Mouse (Mus musculus) thymus, adult 2 months (tissue): ENCODE results near the gene Defb11.
"Not testable (repeated sequence)": the region's sequence is repeated elsewhere in the genome, so short reads cannot be mapped to it uniquely, and the experiment has no call there.

ENCODE experiments used
- CTCF ChIP-seq: fragments of 200-500 bp; IDR thresholded peaks from 2 replicates; pipeline ENCODE4 v1.5.1; 2012; ENCODE audit warnings: mild to moderate bottlenecking, control low read depth, low read length, moderate library complexity, borderline replicate concordance; ENCODE audit not compliant: control insufficient read depth, poor library complexity, insufficient read depth; ENCODE audit errors: extremely low read depth
- POLR2A ChIP-seq: fragments of 200-500 bp; IDR thresholded peaks from 2 replicates; pipeline ENCODE4 v1.6.1; 2012; ENCODE audit warnings: mild to moderate bottlenecking, low read length, control low read depth, moderate library complexity; ENCODE audit not compliant: control insufficient read depth, poor library complexity, insufficient read depth; ENCODE audit errors: extremely low read depth

GRCm38 (mm10) chr8:21858586-21858985, 47.6 kb downstream of the Defb11 start, which contains the start of gene Defb10:
- not testable (repeated sequence) for TF ChIP-seq CTCF, POLR2A
